Mouse (Mus musculus): ENCODE results near the gene Clic3. TPM values are rescaled to one million over a fixed set of nuclear protein-coding genes. Genes with fewer than 3 reads are reported as not detected.
"Not testable (repeated sequence)": the region's sequence is repeated elsewhere in the genome, so short reads cannot be mapped to it uniquely, and the experiment has no call there.

The Clic3 gene
- polyA plus RNA-seq (2016; fragmentation: Nextera tagmentation; extraction: Ambion mirVana), result 0.68 and 1.0 TPM in 2 replicates

- no peaks in the 10 kb centered on the region for H3K27me3 ChIP-seq
- H3K9ac ChIP-seq (replicated peaks), result peak within 1 kb of the TSS; percentile 3; the same call in 1 of the 2 replicates
- H3K4me1 ChIP-seq (replicated peaks), result peaks cover 18% of the 10 kb centered on the region
- ATAC-seq (ENCODE audit: insufficient number of reproducible peaks, insufficient read depth, low FRiP score, low TSS enrichment, low read depth), result no peak
- no peak within 1 kb of the TSS for H3K27ac ChIP-seq
- WGBS, result 65% methylated on average over 14 of the region's 14 CpGs
- no peak within 1 kb of the TSS for H3K4me2 ChIP-seq
- H3K4me3 ChIP-seq (replicated peaks), result no peak within 1 kb of the TSS
- H3K36me3 ChIP-seq, result peaks cover 11% of the 10 kb centered on the region
- no peaks in the 10 kb centered on the region for H3K9me3 ChIP-seq
Observed at GRCm38 (mm10) chr2:25456205-25456953, at the start of gene Clic3. Gene Clic3, plus strand, starts transcription at chr2:25456838.

- no peak overlapping the region for H3K4me3 ChIP-seq (replicated peaks)
- H3K9me3 ChIP-seq, result no peaks in the 10 kb centered on the region
- H3K27ac ChIP-seq, result no peak overlapping the region
- H3K9ac ChIP-seq (replicated peaks), result no peak overlapping the region
- H3K4me1 ChIP-seq (replicated peaks), result no peaks in the 10 kb centered on the region
- no peak for ATAC-seq (ENCODE audit: insufficient number of reproducible peaks, insufficient read depth, low FRiP score, low TSS enrichment, low read depth)
- H3K4me2 ChIP-seq, result no peak overlapping the region
- peaks cover 48% of the 10 kb centered on the region for H3K27me3 ChIP-seq
- H3K36me3 ChIP-seq, result no peaks in the 10 kb centered on the region
- WGBS, result 83% methylated on average over 10 of the region's 10 CpGs
Observed at GRCm38 (mm10) chr2:25408908-25409307, 47.7 kb upstream of the Clic3 start.

DNA sequence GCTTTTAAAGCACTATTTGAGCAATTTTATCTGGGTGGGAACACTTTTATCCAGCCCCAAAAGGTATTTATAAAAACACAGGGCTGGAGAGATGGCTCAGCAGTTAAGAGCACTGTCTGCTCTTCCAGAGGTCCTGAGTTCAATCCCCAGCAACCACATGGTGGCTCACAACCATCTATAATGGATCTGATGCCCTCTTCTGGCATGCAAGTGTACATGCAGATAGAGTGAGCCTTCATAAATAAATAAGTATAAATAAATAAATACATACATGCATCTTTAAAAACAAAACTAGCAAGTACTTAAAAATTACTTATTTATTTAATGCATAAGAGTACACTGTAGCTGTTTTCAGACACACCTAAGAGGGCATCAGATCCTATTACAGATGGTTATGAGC is 43.2 kb upstream of the Clic3 start:
- H3K9me3 ChIP-seq; H3K4me2 ChIP-seq; H3K4me1 ChIP-seq (replicated peaks); H3K36me3 ChIP-seq; H3K4me3 ChIP-seq (replicated peaks); H3K9ac ChIP-seq (replicated peaks); ATAC-seq (ENCODE audit: insufficient number of reproducible peaks, insufficient read depth, low FRiP score, low TSS enrichment, low read depth); H3K27ac ChIP-seq: not testable (repeated sequence)
- H3K27me3 ChIP-seq, result peaks cover 14% of the 10 kb centered on the region; the same call in 1 of the 2 replicates

DNA sequence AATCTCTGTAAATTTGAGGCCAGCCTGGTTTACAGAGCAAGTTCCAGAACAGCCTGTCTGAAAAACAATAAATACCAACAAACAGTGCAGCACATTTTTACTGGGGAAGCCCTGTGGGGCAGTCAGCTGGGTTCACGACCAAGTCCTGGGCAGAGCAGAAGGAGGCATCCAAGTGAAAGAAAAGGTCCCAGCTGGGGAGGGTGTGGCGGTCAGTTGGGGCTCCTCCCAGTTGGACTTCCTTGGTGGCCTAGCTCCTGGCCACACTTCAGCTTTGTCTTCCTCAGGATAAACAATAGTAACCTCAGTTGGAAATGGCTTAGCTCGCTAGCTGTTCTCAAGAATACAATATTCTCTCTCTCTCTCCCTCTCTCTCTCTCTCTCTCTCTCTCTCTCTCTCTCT is 39.2 kb upstream of the Clic3 start:
- no peak for ATAC-seq (ENCODE audit: insufficient number of reproducible peaks, insufficient read depth, low FRiP score, low TSS enrichment, low read depth)
- Histone ChIP-seq H3K9me3 (no peaks in the 10 kb centered on the region), H3K27me3 (peaks cover 12% of the 10 kb centered on the region; the same call in 1 of the 2 replicates), H3K27ac (no peak overlapping the region), H3K4me2 (no peak overlapping the region), H3K36me3 (no peaks in the 10 kb centered on the region), H3K4me3 (replicated peaks) (no peak overlapping the region), H3K4me1 (replicated peaks) (no peaks in the 10 kb centered on the region), H3K9ac (replicated peaks) (no peak overlapping the region)
- WGBS, result 32% methylated on average over 3 of the region's 3 CpGs

DNA sequence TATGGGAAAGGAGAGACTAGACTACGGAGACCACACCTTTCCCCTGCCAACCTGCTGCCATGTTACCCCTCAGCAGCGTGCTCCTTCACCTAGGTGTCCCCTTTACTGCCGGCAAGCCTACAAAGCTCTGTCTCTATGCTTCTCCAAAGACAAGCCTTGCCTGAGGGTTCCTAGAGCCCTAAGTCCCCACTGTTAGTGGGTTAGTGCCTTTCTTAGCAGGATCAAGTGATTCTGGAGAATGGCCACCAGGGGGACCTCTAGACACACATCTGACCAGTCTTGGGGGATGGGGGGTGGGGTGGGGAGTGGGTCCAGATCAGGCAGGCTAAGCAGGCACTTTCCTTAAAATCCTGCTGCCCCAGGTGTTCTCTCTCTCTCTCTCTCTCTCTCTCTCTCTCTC is 34.7 kb upstream of the Clic3 start:
- no peak overlapping the region for H3K9ac ChIP-seq (replicated peaks)
- H3K27ac ChIP-seq, result no peak overlapping the region
- peaks cover 57% of the 10 kb centered on the region for H3K27me3 ChIP-seq
- ATAC-seq (ENCODE audit: insufficient number of reproducible peaks, insufficient read depth, low FRiP score, low TSS enrichment, low read depth), result no peak
- no peaks in the 10 kb centered on the region for H3K4me1 ChIP-seq (replicated peaks)
- no peak overlapping the region for H3K4me3 ChIP-seq (replicated peaks)
- no peaks in the 10 kb centered on the region for H3K36me3 ChIP-seq
- H3K4me2 ChIP-seq, result no peak overlapping the region
- H3K9me3 ChIP-seq, result no peaks in the 10 kb centered on the region
- 17% methylated on average over 3 of the region's 3 CpGs for WGBS

DNA sequence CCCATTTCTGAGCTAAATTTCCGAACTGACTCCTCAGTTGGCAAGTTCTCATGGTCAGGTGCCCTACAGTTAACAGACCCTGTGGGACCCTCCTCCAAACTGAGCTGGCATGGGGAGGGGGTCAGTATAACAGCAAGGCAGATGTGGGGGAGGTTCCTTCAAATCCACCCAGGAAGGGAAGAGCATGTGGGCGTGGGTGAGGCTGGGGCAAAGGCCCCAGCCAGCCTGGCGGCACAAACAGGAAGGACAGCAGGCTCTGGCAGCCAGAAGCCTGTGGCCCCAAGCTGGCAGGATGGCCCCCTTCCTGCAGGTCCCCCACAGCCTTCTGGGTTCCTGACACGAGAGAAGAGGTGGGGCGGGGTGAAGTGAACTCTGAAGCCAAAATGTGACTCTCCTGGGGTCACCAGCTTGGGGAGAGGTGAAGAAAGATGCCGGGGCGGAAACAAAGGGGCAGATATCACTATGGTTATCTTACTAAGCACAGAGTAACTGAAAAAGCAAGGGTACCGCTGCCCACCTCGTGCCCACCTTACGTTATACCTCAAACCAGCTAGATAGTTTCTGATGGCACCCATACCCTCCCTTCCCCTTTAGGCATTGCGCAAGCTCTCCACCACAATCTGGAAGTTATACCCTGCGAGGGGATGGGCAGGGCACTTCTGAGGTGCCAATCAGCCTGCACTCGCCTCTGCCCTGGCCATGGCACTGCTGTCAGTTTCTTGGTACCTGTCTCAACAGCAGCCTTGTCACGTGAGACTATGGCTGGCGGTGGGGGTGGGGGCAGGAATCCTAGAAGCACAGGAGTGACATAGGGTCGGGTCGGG is 33.8 kb upstream of the Clic3 start, which contains the start of gene Fut7:
Gene Fut7, plus strand, starts transcription at position 681 of the 824 bp plus-strand sequence.
- Histone ChIP-seq H3K36me3 (no peaks in the 10 kb centered on the region), H3K9me3 (no peaks in the 10 kb centered on the region), H3K4me1 (replicated peaks) (no peaks in the 10 kb centered on the region), H3K4me2 (no peak within 1 kb of the TSS), H3K9ac (replicated peaks) (0 out of 2 replicates have a peak within 1 kb of the TSS, but pooled peaks have one; percentile 2), H3K4me3 (replicated peaks) (no peak within 1 kb of the TSS), H3K27me3 (peaks cover 57% of the 10 kb centered on the region), H3K27ac (no peak within 1 kb of the TSS)
- no peak for ATAC-seq (ENCODE audit: insufficient number of reproducible peaks, insufficient read depth, low FRiP score, low TSS enrichment, low read depth)
- WGBS, result 62% methylated on average over 17 of the region's 17 CpGs

DNA sequence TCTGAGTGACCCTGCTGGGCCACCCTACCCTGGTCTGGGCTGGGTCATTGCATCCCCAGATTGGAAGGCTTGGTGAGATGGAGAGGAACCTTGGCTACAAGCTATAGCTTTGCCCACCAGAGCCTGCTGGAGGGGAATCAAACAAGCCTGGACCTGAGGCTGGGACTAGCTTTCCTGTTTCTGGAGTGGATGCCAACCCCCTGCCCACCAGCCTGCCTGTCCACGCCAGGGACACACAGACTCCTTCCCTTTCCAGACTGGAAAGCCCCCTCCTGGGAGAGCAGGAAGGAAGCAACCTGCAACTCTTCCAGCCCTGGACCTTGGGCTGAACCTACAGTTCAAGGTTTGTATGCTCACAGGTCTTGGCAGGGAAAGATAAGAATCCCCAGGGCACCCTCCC is 33.0 kb upstream of the Clic3 start:
- Histone ChIP-seq H3K4me1 (replicated peaks) (no peaks in the 10 kb centered on the region), H3K27ac (no peak overlapping the region), H3K27me3 (peaks cover 50% of the 10 kb centered on the region), H3K4me2 (no peak overlapping the region), H3K4me3 (replicated peaks) (no peak overlapping the region), H3K9ac (replicated peaks) (no peak overlapping the region), H3K9me3 (no peaks in the 10 kb centered on the region), H3K36me3 (no peaks in the 10 kb centered on the region)
- ATAC-seq (ENCODE audit: insufficient number of reproducible peaks, insufficient read depth, low FRiP score, low TSS enrichment, low read depth), result no peak
- WGBS, result 47% methylated on average over 1 of the region's 1 CpGs

DNA sequence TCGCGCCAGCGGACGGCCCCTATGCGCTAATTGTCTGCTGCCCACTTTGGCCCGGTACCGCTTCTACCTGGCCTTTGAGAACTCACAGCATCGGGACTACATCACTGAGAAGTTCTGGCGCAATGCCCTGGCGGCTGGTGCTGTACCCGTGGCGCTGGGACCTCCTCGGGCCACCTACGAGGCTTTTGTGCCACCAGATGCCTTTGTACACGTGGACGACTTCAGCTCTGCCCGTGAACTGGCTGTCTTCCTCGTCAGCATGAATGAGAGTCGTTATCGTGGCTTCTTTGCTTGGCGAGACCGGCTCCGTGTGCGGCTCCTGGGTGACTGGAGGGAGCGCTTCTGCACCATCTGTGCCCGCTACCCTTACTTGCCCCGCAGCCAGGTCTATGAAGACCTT is 31.2 kb upstream of the Clic3 start:
- H3K27ac ChIP-seq, result no peak overlapping the region
- H3K9ac ChIP-seq (replicated peaks), result peak overlapping the region; percentile 18; the same call in 1 of the 2 replicates
- peaks cover 69% of the 10 kb centered on the region for H3K27me3 ChIP-seq
- H3K4me1 ChIP-seq (replicated peaks), result peaks cover 6% of the 10 kb centered on the region
- no peak for ATAC-seq (ENCODE audit: insufficient number of reproducible peaks, insufficient read depth, low FRiP score, low TSS enrichment, low read depth)
- no peaks in the 10 kb centered on the region for H3K36me3 ChIP-seq
- no peaks in the 10 kb centered on the region for H3K9me3 ChIP-seq
- no peak overlapping the region for H3K4me2 ChIP-seq
- no peak overlapping the region for H3K4me3 ChIP-seq (replicated peaks)
- WGBS, result 45% methylated on average over 27 of the region's 27 CpGs

DNA sequence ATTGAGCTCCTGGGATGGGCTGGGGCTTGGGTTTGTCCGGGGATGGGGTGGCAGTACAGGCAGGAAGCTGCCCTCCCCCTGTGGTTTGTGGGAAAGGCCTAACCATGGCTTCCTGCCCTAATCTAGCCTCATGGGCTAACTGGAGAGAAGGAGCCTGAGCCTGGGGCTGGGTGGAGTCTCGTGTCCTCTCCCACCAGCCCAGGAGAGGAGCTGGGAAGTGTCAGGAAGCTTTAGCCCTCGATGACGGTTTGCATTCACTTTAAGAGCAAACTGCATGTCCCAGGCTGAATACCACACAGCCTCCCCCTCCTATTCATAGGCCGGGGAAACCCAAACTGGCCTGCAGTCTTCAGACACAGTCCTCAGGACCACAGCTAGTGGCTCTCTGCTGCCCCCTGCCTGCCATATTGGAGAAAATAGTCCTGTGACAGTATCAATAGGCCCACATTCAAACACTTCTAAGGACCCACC is 29.9 kb upstream of the Clic3 start:
- H3K36me3 ChIP-seq, result no peaks in the 10 kb centered on the region
- H3K4me2 ChIP-seq, result no peak overlapping the region
- no peak for ATAC-seq (ENCODE audit: insufficient number of reproducible peaks, insufficient read depth, low FRiP score, low TSS enrichment, low read depth)
- no peak overlapping the region for H3K4me3 ChIP-seq (replicated peaks)
- peaks cover 6% of the 10 kb centered on the region for H3K4me1 ChIP-seq (replicated peaks)
- 31% methylated on average over 5 of the region's 5 CpGs for WGBS
- peaks cover 78% of the 10 kb centered on the region for H3K27me3 ChIP-seq
- no peak overlapping the region for H3K9ac ChIP-seq (replicated peaks)
- H3K9me3 ChIP-seq, result no peaks in the 10 kb centered on the region
- H3K27ac ChIP-seq, result no peak overlapping the region

DNA sequence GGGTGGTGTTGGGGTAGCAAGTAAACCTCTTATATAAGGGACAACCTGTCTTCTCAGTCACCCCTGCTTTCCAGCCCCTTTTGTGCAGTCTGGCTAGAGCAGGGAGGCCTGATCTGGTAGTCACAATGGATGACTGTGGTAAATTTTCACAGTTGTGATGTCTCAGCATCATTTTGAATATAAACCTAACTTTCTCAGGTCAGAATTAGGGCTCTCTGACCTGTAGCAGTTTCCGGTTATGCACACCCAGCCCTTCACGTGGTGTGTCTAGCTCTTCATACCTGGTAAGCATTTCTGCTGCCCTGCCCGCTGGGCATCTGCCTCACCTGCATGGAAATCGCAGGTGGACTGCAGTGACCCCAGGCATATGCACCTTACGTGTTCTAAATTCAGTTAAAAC is 29.4 kb upstream of the Clic3 start:
- H3K27me3 ChIP-seq, result peaks cover 79% of the 10 kb centered on the region
- WGBS, result 89% methylated on average over 5 of the region's 5 CpGs
- no peaks in the 10 kb centered on the region for H3K9me3 ChIP-seq
- no peak overlapping the region for H3K4me3 ChIP-seq (replicated peaks)
- no peak overlapping the region for H3K4me2 ChIP-seq
- H3K4me1 ChIP-seq (replicated peaks), result peaks cover 6% of the 10 kb centered on the region
- no peak overlapping the region for H3K27ac ChIP-seq
- ATAC-seq (ENCODE audit: insufficient number of reproducible peaks, insufficient read depth, low FRiP score, low TSS enrichment, low read depth), result no peak
- H3K9ac ChIP-seq (replicated peaks), result no peak overlapping the region
- no peaks in the 10 kb centered on the region for H3K36me3 ChIP-seq

DNA sequence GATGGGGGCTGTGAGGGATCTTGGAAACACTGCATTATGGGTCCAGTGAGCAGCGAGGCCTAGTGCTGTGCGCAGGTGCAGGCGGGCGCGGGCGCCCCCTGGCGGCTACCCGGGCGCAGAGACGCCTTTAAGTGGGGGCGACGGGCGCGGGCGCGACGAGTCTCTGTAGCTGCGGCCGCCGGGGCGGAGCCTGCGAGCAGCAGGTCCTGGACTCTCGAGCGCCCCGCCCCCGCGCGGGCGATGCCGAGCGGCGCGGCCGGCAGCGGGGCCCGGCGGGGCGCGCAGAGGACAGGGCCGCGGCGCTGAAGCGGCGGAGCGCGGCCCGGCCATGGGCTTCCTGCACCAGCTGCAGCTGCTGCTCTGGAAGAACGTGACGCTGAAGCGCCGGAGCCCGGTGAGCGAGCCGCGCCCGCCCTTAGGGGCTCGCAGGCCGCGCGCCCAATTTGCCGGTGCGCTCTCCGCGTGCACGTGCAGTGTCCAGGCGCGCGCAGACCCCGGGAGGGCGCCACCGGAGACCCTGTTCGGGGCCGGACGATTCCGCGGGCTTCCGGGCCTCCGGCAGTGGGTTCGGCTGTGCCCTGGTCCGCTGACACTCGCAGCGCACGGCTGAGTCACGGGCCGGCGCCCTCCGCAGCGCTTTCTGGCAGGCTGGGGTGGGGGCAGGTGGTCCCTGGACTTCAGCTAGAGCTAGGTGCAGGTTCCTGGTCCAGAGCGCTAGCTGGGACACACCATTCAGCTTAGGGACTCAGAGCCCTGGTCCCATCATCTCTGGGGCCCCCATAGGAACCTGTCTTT is 28.0 kb upstream of the Clic3 start, which contains the start of gene Abca2:
Gene Abca2, plus strand, starts transcription at position 262 of the 795 bp plus-strand sequence.
- peaks cover 65% of the 10 kb centered on the region for H3K27me3 ChIP-seq

More for the DNA sequence above, 28.0 kb upstream of the Clic3 start, which contains the start of gene Abca2:
- peak within 1 kb of the TSS; percentile 94 for H3K4me2 ChIP-seq
- peak within 1 kb of the TSS; percentile 75 for H3K9ac ChIP-seq (replicated peaks)
- H3K36me3 ChIP-seq, result no peaks in the 10 kb centered on the region
- H3K4me1 ChIP-seq (replicated peaks), result peaks cover 6% of the 10 kb centered on the region
- H3K4me3 ChIP-seq (replicated peaks), result peak within 1 kb of the TSS; percentile 75
- ATAC-seq (ENCODE audit: insufficient number of reproducible peaks, insufficient read depth, low FRiP score, low TSS enrichment, low read depth), result peak; percentile 88
- WGBS, result under 1% methylated on average over 83 of the region's 89 CpGs
- no peak within 1 kb of the TSS for H3K27ac ChIP-seq
- no peaks in the 10 kb centered on the region for H3K9me3 ChIP-seq

Data from limb, embryonic 12.5 days (tissue).